Mouse (Mus musculus) heart, postnatal 14 days (tissue): ENCODE results near the gene Cdkn1a. TPM values are rescaled to one million over a fixed set of nuclear protein-coding genes. Genes with fewer than 3 reads are reported as not detected.
"Not testable (repeated sequence)": the region's sequence is repeated elsewhere in the genome, so short reads cannot be mapped to it uniquely, and the experiment has no call there.

Experiments used
- DNase-seq, 2 experiments: peaks; one replicate each; pipeline ENCODE4 v3.0.0; 2021 to 2022
- intact Hi-C: fragments of 180-260 bp; cut with DNase I; formaldehyde crosslinking; loops from one replicate; pipeline ENCODE4 v1.15.1; 2025
- long read RNA-seq, 2 experiments: library from polyadenylated mRNA; stranded (forward); transcript quantifications; one replicate each; pipeline ENCODE4 v2.0.0; 2021
- total RNA-seq, 2 experiments: library from RNA; stranded (reverse); gene quantifications; 2 replicates each; pipeline ENCODE4 v1.2.3; 2021

Cdkn1a gene
- 100 to 1,000 TPM; 105 to 121 TPM for total RNA-seq
- long read RNA-seq, experiment 1, transcript Cdkn1a-201 (3 exons, 1,913 nt): major isoform, 34 of 40 reads
- long read RNA-seq, experiment 1, partial matches to known transcripts: 0 of 40 reads
- long read RNA-seq, experiment 1, other reads (novel, unspliced or antisense): 4 of 40 reads
- long read RNA-seq, experiment 2, transcript Cdkn1a-201 (3 exons, 1,913 nt): major isoform, 6 of 8 reads
- long read RNA-seq, experiment 2, partial matches to known transcripts: 0 of 8 reads
- long read RNA-seq, experiment 2, other reads (novel, unspliced or antisense): 2 of 8 reads

DNA sequence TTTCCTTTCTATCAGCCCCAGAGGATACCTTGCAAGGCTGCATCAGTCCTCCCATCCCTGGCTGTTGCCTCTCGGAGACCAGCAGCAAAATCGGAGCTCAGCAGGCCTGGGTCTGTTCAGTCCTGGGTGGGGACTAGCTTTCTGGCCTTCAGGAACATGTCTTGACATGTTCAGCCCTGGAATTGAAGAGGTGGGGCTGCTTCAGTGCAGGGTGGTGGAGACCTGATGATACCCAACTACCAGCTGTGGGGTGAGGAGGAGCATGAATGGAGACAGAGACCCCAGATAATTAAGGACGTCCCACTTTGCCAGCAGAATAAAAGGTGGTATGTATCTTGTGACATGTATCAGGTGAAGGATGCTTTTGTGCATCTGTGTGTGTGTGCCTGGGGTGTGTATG is at the start of gene Cdkn1a:
Gene Cdkn1a (plus strand): TSS at position 201 of the 400 bp plus-strand sequence.
- intact Hi-C loops: no loop called here
- DNase-seq: peak in 1 of 2 experiments; percentile 0

DNA sequence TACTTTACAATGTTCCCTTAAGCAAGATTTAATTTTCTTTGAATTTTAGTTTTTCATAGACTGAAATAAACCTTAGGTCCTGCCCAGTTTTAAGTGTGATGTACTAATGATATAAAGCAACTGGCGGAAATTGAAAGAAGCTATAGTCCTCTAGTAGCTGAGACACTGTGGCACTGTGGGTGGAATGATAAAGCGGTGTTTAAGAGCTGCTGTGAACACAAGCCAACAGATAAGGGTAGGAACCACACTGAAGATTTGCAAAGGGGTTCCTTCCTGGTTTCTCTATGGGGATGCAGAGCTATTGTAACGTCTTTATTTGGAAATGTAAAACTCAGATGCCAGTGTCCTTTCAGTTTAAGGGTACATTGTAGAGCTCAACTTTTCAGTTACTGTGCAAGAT is 49.1 kb upstream of the Cdkn1a start:
- DNase-seq, intact Hi-C loops: not testable (repeated sequence)

DNA sequence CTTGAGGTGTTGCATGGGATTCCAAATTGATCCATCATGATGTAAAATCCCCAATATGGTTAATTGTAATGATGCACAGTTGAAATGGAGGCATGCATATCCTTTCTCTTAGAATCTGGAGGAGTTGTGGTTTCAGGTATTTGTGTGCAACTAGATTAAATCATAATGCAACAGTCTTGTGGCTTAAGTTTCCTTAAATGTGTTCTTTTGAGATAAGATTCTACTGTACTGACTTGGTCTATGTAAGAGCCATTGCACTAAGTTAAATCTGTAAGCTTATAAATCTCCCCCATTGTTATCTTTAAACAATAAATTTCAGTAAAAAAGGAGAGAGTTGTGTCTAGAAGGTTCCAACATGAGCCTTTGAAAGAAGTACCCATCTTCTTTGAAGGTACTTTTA is 48.2 kb upstream of the Cdkn1a start:
- no peak for DNase-seq
- intact Hi-C loops: no loop called here

DNA sequence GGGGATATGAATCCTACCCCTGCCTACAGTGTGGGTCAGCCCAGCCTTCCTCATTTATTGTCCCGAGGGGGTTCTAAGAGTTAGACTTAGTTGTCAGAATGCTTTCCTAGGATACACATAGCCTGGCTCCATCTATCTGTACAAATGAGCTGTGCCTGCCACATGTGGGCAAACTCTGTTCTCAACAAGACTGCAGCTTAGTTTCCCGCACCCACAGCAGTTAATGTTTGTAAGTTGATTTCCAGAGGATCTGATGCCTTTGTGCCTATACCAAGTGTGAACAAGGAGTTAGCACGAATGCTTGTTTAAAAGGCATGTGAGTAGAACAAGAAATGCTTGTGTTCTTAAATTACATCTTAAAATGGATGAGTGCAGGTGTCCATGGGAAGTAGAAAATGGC is 47.2 kb upstream of the Cdkn1a start:
- intact Hi-C loops: no loop called here

DNA sequence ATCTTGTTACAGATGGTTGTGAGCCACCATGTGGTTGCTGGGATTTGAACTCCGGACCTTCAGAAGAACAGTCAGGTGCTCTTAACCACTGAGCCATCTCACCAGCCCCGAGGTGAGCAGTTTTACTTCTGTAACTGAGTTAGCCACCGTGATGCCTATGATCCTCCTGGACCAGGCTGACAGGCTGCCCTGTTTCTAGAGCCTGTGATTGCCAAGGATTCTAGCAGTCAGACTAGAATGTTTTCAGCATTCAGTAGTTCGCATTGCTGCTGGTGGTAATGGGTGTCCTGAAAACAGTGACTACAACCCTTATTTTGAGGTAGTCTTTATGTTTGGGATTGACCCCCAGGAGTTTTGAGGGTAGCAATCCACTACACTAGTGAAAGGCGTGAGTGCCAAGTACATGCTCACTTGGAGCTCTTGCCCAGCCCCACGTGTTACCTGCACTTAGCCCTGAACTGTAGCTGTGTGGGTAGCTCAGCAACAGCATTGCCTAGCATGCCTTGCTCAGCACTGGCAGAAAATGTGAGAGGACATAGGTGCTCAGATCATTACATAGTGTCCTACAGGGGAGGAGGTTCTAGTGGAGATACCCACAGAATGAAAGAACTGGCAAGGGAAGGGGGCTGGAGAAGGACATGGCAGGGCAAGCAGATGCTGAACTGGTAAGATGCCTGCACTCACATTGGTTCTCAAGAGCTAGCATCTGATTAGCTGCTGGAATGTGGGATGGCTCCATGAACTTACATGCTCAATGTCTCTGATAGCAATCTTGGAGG is 46.4 kb upstream of the Cdkn1a start:
- intact Hi-C loops: loop anchor here (2.0 kb wide), 1 partner anchor 202 kb away; no protein-coding TSS in a partner anchor
- no peak for DNase-seq

More for the DNA sequence above, 47.2 kb upstream of the Cdkn1a start:
- DNase-seq: no peak

DNA sequence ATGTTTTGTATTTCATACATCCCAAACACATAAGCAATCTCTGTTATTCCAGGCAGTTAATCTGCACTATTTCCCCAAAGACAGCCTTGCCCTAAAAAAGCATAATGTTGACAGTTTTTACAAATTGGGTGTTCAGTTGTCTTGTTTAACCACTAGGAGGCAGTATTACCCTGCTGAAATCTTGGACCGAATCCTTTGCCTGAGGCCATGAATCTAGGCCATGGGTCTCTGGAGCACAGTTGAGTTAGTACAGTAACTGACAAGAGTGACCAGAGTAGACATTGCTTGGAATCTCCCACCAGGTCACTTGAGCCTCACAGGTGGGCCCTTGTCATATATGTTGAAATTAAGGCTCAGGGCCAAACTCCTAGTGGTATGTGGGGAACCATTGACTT is 45.9 kb upstream of the Cdkn1a start:
- intact Hi-C loops: loop anchor here (2.0 kb wide), 1 partner anchor 202 kb away; no protein-coding TSS in a partner anchor

DNA sequence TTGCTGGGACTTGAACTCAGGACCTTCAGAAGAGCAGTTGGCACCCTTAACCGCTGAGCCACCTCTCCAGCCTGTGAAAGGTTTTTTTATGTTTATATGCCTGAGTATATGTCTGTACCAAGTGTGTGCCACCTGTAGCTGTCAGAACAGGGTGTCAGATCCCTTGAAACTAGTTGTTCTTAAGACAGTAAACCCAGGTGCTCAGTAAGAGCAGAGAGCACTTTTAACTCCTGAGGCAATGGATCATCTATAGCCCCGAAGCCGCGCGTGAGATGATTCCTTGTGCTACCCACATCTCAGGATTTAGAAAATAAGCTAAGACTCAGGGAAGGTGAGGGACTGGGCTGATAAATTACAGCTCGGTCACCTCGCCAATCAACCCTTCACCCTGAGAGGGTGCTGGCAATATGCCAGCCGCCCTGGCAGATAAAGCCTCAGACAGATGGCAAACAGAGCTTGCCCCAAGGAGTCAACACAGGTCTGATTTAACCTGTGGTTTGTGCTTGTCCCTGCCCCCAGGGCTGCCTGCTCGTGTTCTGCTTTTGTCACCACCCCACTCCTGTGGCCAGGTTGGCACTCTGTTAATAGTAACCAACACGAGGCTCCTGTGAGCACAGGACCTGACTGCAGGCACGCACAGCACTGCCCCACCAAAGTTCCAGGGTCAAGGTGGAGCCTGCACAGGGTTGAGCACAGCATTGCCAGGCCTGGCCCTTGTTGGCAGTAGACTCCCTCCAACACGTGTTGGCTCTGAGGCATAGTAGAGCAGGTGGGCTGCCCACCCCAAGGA is 44.8 kb upstream of the Cdkn1a start:
- DNase-seq: peak; percentile 50 to 57
- intact Hi-C loops: loop anchor here (2.0 kb wide), 1 partner anchor 201 kb away; no protein-coding TSS in a partner anchor

More for the DNA sequence above, 45.9 kb upstream of the Cdkn1a start:
- DNase-seq: no peak

DNA sequence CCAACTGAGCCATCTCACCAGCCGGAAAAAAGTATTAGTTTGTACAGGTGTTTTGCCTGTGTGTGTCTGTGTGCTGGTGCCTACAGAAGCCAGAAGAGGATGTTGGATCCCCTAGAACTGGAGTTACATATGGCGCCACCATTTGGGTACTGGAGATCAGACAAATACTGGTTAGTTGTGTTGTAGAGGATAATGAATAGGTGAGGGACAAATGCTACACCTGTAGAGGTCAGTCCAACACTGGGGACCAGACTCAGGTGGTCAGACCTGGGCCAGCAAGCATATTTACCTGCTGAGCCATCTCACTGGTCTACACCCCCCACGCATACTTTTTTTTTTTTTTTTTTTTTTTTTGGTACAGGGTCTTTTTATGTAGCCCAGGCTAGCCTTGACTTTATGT is 43.9 kb upstream of the Cdkn1a start:
- DNase-seq: no peak
- intact Hi-C loops: no loop called here

DNA sequence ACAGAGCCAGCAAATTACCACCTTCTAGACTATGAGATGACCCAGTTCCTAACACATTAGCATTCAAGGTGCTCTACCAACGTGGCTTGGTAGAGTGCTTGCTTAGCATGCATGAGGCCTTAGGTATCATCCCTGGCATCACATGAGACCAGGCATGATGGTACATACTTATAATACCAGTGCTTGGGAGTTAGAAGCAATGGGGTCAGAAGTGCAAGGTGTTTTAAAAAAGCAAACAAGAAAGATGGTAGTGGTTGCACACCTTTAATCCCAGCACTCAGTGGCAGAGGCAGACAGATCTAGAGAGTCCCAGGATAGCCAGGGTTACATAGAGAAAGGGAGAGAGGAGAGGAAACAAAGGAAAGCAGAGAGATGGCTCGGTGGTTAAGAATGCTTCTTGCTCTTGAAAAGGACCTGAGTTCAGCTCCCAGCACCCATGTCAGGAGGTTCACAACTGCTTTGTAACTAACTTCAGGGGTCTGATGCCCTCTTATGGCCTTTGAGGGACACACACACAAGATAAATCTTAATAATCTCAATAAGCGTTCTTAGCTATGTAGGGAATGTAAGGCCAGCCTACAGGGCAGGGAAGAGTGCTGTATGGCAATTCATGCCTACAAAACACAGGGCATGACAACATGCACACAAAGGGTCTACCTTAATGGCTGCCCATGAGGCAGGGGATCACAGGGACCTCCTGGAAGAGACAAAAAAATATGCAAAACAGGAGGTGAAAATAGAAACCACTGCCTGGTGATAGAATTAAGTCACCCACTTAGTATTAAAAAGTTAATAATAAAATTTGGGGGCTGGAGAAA is 42.9 kb upstream of the Cdkn1a start:
- intact Hi-C loops: no loop called here

DNA sequence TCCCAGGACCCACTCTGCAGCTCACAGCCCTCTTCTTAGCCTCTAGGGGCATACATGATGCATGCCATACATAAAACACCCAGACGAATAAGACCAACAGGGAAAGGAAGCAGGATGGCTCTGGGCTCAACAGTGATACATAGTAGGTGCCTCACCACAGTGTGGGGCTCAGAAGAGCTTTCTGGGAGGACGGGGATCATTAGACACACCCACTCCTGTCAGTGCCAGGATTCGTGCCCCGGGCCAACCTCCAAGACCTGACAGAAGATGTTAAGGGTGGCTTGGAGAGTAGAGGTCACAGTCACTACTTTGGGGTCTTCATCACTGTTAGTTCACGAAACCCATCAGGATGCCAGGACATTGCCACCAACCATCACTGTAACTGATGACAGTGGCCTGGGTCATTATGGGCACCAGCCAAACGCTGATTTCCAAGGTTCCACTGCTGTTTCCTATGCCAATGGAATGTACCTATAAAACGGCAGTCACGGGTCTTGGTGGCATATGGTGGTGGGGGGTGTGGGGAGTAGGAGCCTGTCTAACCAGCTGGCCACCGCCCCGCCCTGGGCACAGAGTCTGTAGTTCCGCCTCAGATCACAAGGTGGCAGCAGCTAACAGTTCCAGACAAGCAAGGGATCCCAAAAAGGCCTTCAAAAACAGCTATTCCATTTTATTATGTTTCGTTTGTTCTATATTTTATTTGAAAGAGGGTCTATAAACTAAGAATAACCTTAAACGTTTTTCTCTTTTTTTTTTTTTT is 41.8 kb upstream of the Cdkn1a start:
- intact Hi-C loops: loop anchor here (1.0 kb wide), 1 partner anchor 46 kb away; no protein-coding TSS in a partner anchor
- peak; percentile 86 to 93 for DNase-seq

More for the DNA sequence above, 42.9 kb upstream of the Cdkn1a start:
- DNase-seq: no peak

DNA sequence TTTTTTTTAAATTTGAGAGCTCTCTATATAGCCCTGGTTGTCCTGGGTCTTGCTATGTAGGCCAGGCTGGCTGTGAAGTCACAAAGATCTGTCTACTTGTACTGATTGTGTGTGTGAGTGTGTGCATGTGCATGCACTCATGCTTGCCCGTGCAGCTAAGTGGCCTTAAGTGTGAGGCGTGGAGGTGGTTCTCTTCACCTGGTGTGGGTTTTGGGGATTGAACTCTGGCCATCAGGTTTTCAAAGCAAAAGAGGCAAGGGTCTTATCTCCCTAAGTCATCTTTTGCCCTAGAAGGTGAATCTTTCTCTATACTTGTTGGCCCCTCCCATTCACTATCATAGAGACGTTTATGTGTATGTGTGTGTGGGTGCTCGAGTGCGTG is 41.3 kb upstream of the Cdkn1a start:
- DNase-seq: no peak
- intact Hi-C loops: loop anchor here (1.0 kb wide), 1 partner anchor 46 kb away; no protein-coding TSS in a partner anchor

DNA sequence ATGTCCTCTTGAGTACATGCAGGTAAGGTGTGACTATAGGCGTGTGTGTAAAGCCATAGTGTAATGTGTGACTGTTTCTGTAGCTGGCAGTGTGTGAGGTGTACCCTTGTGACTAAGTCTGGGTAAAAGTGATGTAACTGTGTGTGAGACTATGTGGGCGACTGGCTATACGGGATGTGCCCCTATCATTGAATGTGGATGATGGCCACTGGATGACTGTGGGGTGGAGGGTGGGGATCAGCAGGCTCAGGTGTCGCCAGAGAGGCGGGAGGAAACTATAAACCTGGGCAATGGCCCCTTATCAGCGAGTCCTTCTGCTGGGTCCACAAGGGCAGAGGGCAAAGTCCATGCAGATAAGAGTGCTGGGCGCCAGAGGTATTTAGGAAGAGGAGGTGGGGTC is 40.9 kb upstream of the Cdkn1a start:
- no peak for DNase-seq
- intact Hi-C loops: loop anchor here (1.0 kb wide), 2 partner anchors 45 to 121 kb away; no protein-coding TSS in a partner anchor

DNA sequence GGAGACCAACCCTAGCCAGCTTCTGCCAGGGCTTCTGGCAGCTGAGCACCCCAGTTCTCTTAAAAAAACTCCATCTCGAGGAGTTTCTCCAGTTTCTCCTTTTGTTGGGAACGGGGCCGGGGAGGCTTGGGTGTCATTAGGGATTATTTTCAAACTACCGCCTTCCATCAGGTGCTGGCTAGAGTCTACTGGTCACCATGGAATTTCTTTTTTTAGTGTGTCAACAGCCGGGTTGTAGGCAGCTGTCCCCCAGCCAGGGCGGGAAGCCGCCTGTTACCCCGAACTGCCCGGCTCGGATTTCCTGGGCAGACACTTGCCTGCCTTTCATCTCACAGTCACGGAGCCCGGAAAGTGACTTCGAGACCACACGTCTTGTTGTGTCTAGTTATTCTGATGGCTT is 40.0 kb upstream of the Cdkn1a start:
- peak in 1 of 2 experiments; percentile 37 for DNase-seq
- intact Hi-C loops: loop anchor here (1.0 kb wide), 1 partner anchor 121 kb away; no protein-coding TSS in a partner anchor

DNA sequence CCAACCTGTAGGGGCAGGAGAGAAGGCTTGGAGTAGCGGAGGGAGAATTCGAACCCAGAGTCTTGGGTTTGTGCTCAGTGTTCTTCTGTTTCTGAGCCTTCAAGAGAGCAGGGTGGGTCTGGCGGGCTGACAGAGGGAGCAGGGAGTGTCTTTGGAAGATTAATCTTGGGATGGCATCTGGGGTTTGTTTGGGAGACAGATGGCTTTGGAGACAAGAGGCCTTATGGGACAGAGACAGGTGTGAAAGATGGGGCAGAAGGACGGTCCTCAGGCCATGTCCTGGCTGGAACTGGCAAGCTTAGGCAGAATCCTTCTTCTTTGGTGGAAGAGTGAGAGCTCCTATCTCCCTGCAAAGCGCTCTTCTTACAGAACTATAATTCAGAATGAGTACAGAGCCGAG is 37.7 kb upstream of the Cdkn1a start:
- intact Hi-C loops: no loop called here
- no peak for DNase-seq

DNA sequence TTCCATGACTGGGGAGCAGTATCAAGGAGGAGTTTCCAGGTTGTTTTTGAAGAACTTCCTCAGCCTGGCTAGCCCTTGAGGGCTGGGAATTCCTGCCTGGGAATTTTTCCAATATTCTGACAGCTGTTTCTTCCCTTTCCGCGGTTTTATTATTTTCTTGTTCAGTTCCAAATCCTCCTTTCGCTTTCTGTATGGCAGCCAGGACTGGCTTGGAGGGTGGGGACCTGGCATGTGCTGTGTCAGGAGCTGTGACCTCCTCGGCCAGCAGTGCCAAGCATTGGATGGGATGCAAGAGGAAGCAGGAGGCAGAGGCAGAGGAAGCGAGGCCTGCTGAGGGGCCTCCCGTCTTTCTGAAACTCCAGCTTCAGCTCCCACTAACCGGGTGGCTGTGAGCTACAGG is 36.9 kb upstream of the Cdkn1a start:
- peak; percentile 62 to 74 for DNase-seq
- intact Hi-C loops: no loop called here

DNA sequence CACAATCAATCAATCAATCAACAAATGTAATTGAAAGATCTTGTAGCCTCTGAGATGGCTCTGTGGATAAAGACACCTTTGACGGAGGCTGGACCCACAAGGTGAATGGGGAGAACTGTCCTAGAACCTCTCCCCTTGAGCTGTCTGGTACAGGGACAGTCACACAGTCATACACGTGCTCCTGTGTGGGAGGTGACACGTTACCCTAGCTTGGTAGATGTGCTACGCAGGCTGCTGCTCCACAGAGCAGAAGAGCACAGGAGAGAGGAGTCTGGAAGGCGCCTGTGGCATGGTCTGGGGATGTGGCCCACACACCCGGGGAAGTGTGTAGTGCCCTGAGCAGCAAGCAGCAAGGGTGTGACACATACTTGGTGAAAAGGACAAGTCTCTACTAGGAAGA is 36.3 kb upstream of the Cdkn1a start:
- intact Hi-C loops: no loop called here

DNA sequence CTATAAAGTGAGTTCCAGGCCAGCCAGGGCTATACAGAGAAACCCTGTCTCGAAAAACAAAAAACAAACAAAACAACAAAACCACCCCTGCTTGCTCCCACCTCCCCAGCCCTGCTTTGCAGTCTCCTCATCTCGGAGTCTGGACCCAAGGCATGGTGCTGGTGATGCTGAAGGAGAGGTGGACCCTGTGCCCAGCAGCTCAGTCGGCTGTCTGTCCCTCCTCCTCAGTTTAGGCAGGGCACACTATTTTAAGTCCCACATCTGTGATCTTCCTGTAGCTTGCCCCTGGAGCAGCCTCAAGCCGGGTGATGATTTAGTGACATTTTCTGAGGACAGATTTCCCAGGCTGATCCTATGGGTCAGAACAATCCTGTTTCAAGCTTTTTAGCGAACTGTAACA is 35.2 kb upstream of the Cdkn1a start:
- DNase-seq: no peak
- intact Hi-C loops: no loop called here

More for the DNA sequence above, 36.3 kb upstream of the Cdkn1a start:
- no peak for DNase-seq

DNA sequence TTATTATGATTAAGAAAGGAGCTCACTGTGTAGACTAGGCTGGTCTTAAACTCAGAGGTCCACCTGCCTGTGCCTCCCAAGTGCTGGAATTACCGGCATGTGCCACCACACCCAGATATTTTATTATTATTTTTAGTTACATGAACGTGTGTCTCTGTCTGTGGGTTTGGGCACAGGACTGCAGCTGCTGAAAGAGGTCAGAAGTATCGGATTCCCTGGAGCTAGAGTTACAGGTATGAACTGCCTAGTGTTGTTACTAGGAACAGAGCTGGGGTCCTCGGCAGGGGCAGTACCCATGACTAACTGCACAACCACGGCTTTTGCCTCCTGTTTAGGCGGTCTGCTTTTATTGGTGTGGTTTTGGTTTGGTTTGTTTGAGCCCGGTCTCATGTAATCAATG is 34.6 kb upstream of the Cdkn1a start:
- intact Hi-C loops: no loop called here
- no peak for DNase-seq

DNA sequence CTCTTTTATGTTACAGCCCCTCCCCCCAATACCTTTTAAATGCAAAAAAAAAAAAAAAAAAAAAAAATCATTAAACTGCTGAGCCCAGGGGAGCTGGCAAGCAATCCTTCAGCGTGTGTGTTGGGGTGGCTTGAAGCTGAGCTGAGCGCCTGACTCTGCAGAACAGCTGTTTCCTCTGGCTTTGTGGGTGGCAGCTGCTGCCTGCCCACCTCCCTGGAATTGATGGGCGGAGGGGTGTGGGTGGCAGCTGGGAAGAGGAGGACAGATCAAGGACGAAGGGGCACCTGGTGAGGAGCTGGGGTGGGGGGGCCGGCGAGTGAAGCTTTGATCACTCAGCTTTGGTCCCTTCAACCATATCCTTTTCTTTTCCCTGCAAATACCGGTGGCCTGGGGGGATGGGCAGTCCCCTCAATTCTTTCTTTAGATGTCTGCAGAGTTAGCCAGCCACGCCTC is 34.1 kb upstream of the Cdkn1a start:
- no peak for DNase-seq
- intact Hi-C loops: no loop called here
